Mouse (Mus musculus): Measurements from ENCODE around the gene Mri1. TPM values are rescaled to one million over a fixed set of nuclear protein-coding genes. Genes with fewer than 3 reads are reported as not detected.

The Mri1 gene
- polyA plus RNA-seq (2014; fragmentation: Illumina TruSeq; extraction: RNeasy Lipid Tissue Mini Kit (QIAGEN cat#74804); ENCODE audit: low read depth, low replicate concordance): 8.8 TPM

GRCm38 (mm10) chr8:84256822-84257610 lies at the start of gene Mri1:
Mri1 (minus strand) TSS chr8:84257326.

GRCm38 (mm10) chr8:84269950-84270773 lies 13.0 kb upstream of the Mri1 start, which contains the start of gene Ccdc130:
Ccdc130 (minus strand) TSS chr8:84270380.

GRCm38 (mm10) chr8:84249257-84250170 lies 7.6 kb downstream of the Mri1 start, which contains the start of gene D8Ertd738e:
D8Ertd738e (minus strand) TSS chr8:84249719.

GRCm38 (mm10) chr8:84236998-84237473 lies 20.1 kb downstream of the Mri1 start, which contains the start of gene Zswim4:
Zswim4 (minus strand) TSS chr8:84237055.

Other genes with a start within 250 kb of the Mri1 start
- gene 2210011C24Rik, start 245.2 kb downstream of the Mri1 start, polyA plus RNA-seq (2014; fragmentation: Illumina TruSeq; extraction: RNeasy Lipid Tissue Mini Kit (QIAGEN cat#74804); ENCODE audit: low read depth, low replicate concordance): 4.4 TPM
- gene Palm3, start 235.9 kb downstream of the Mri1 start, polyA plus RNA-seq (2014; fragmentation: Illumina TruSeq; extraction: RNeasy Lipid Tissue Mini Kit (QIAGEN cat#74804); ENCODE audit: low read depth, low replicate concordance): 0.29 TPM
- gene Il27ra, start 214.7 kb downstream of the Mri1 start, polyA plus RNA-seq (2014; fragmentation: Illumina TruSeq; extraction: RNeasy Lipid Tissue Mini Kit (QIAGEN cat#74804); ENCODE audit: low read depth, low replicate concordance): 3.0 TPM
- not detected for gene Rln3, start 212.3 kb downstream of the Mri1 start, polyA plus RNA-seq (2014; fragmentation: Illumina TruSeq; extraction: RNeasy Lipid Tissue Mini Kit (QIAGEN cat#74804); ENCODE audit: low read depth, low replicate concordance)
- 4.3 TPM for gene Gm10643, start 192.2 kb downstream of the Mri1 start, polyA plus RNA-seq (2014; fragmentation: Illumina TruSeq; extraction: RNeasy Lipid Tissue Mini Kit (QIAGEN cat#74804); ENCODE audit: low read depth, low replicate concordance)
- 8.2 TPM for gene Rfx1, start 190.5 kb downstream of the Mri1 start, polyA plus RNA-seq (2014; fragmentation: Illumina TruSeq; extraction: RNeasy Lipid Tissue Mini Kit (QIAGEN cat#74804); ENCODE audit: low read depth, low replicate concordance)
- 9.7 TPM for gene Dcaf15, start 152.6 kb downstream of the Mri1 start, polyA plus RNA-seq (2014; fragmentation: Illumina TruSeq; extraction: RNeasy Lipid Tissue Mini Kit (QIAGEN cat#74804); ENCODE audit: low read depth, low replicate concordance)
- not detected for gene Podnl1, start 131.3 kb downstream of the Mri1 start, polyA plus RNA-seq (2014; fragmentation: Illumina TruSeq; extraction: RNeasy Lipid Tissue Mini Kit (QIAGEN cat#74804); ENCODE audit: low read depth, low replicate concordance)
- gene Cc2d1a, start 109.4 kb downstream of the Mri1 start, polyA plus RNA-seq (2014; fragmentation: Illumina TruSeq; extraction: RNeasy Lipid Tissue Mini Kit (QIAGEN cat#74804); ENCODE audit: low read depth, low replicate concordance): 10.9 TPM
- gene 4930432K21Rik, start 109.3 kb downstream of the Mri1 start, polyA plus RNA-seq (2014; fragmentation: Illumina TruSeq; extraction: RNeasy Lipid Tissue Mini Kit (QIAGEN cat#74804); ENCODE audit: low read depth, low replicate concordance): 0.34 TPM
- not detected for gene Nanos3, start 72.1 kb downstream of the Mri1 start, polyA plus RNA-seq (2014; fragmentation: Illumina TruSeq; extraction: RNeasy Lipid Tissue Mini Kit (QIAGEN cat#74804); ENCODE audit: low read depth, low replicate concordance)
- 4.4 TPM for gene Zswim4, start 20.3 kb downstream of the Mri1 start, polyA plus RNA-seq (2014; fragmentation: Illumina TruSeq; extraction: RNeasy Lipid Tissue Mini Kit (QIAGEN cat#74804); ENCODE audit: low read depth, low replicate concordance)
- gene D8Ertd738e, start 7.6 kb downstream of the Mri1 start, polyA plus RNA-seq (2014; fragmentation: Illumina TruSeq; extraction: RNeasy Lipid Tissue Mini Kit (QIAGEN cat#74804); ENCODE audit: low read depth, low replicate concordance): 268 TPM
- gene Ccdc130, start 13.1 kb upstream of the Mri1 start, polyA plus RNA-seq (2014; fragmentation: Illumina TruSeq; extraction: RNeasy Lipid Tissue Mini Kit (QIAGEN cat#74804); ENCODE audit: low read depth, low replicate concordance): 8.7 TPM
- 2.2 TPM for gene Cacna1a, start 131.1 kb upstream of the Mri1 start, polyA plus RNA-seq (2014; fragmentation: Illumina TruSeq; extraction: RNeasy Lipid Tissue Mini Kit (QIAGEN cat#74804); ENCODE audit: low read depth, low replicate concordance)

Measured in heart, adult 10 weeks (tissue).